Mouse (Mus musculus) embryonic facial prominence, embryonic 11.5 days (tissue): ENCODE data around the gene Sox2. TPM values are rescaled to one million over a fixed set of nuclear protein-coding genes. Genes with fewer than 3 reads are reported as not detected.
A peak's percentile ranks its signal among the peaks of the same experiment; 100 is the strongest.

ENCODE experiments used
- ATAC-seq: fragments of 200-750 bp; cut with Nextera tagmentation; replicated peaks from 2 replicates; pipeline ENCODE4 v1.8.0; 2017; ENCODE audit warnings: low read depth; ENCODE audit not compliant: insufficient number of reproducible peaks, low FRiP score, low TSS enrichment
- DNase-seq: peaks from one replicate; pipeline ENCODE4 v3.0.0-alpha.2; 2015; ENCODE audit warnings: low spot score
- H3K27ac ChIP-seq: fragments of 300-500 bp; sonication (generic); replicated peaks from 2 replicates; pipeline ENCODE4 v1.5.1; 2014; ENCODE audit warnings: mild to moderate bottlenecking, low read depth, low read length, control low read depth
- H3K27me3 ChIP-seq: fragments of 300-500 bp; sonication (generic); 2 replicates; pipeline ENCODE4 v1.6.1; 2014; ENCODE audit warnings: mild to moderate bottlenecking, low read length, moderate library complexity, mixed read lengths; ENCODE audit not compliant: control insufficient read depth, insufficient read depth
- H3K36me3 ChIP-seq: fragments of 300-500 bp; sonication (generic); replicated peaks from 2 replicates; pipeline ENCODE4 v1.6.1; 2014; ENCODE audit warnings: low read depth, mild to moderate bottlenecking, low read length, moderate library complexity, mixed read lengths; ENCODE audit not compliant: control insufficient read depth, insufficient read depth
- H3K4me1 ChIP-seq: fragments of 300-500 bp; sonication (generic); 2 replicates; pipeline ENCODE4 v1.6.1; 2014; ENCODE audit warnings: low read length, mixed read lengths; ENCODE audit not compliant: control insufficient read depth, insufficient read depth
- H3K4me2 ChIP-seq: fragments of 300-500 bp; sonication (generic); 2 replicates; pipeline ENCODE4 v1.6.1; 2014; ENCODE audit warnings: low read depth, mild to moderate bottlenecking, control low read depth, low read length, moderate library complexity
- H3K4me3 ChIP-seq: fragments of 300-500 bp; sonication (generic); 2 replicates; pipeline ENCODE4 v1.5.1; 2014; ENCODE audit warnings: low read depth, low read length, control low read depth
- H3K9ac ChIP-seq: fragments of 300-500 bp; sonication (generic); replicated peaks from 2 replicates; pipeline ENCODE4 v1.6.1; 2014; ENCODE audit warnings: mild to moderate bottlenecking, control low read depth, low read length
- H3K9me3 ChIP-seq: fragments of 300-500 bp; sonication (generic); replicated peaks from 2 replicates; pipeline ENCODE4 v1.6.1; 2016; ENCODE audit warnings: mild to moderate bottlenecking, low read length, inconsistent platforms, mixed read lengths; ENCODE audit not compliant: control insufficient read depth
- WGBS: fragments of 180-500 bp; shearing (Covaris S2); extraction: QIAGEN DNeasy Blood & Tissue Kit; methylation state at CpG from one replicate; pipeline ENCODE4 v1.1.7; 2014; 5-methylcytosine and 5-hydroxymethylcytosine counted together
- polyA plus RNA-seq: library from polyadenylated mRNA; unstranded; fragments of >200 nt; fragmentation: Nextera tagmentation; extraction: Ambion mirVana; gene quantifications from 2 replicates; pipeline ENCODE4 v1.2.1, GENCODE M21; 2014

Sox2 gene
- polyA plus RNA-seq, 1 experiment from 2014 or later = 13.2 TPM

DNA sequence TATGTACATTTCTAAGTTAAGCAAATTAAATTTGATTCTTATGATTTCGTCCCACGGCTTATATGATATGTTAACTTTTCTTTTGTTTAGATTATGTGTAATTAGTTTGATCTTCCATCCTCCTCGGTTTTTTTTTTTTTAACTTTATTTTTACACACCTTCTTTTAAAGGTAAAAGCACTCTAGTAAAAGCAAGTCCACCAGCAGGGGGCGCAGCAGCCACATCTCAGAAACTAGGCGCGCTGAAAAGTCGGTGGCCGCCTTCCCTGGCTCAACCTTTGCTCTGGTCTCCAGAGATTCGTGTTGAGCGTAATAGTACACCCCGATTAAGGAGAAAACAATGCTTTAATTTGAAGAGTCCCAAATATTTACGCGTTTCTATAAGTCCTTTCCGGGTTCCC lies 2.5 kb upstream of the Sox2 start:
- no peak overlapping the region for H3K27ac ChIP-seq
- peak; percentile 94 for DNase-seq
- H3K9me3 ChIP-seq = no peaks in the 10 kb centered on the region
- H3K4me1 ChIP-seq = peaks cover 3% of the 10 kb centered on the region
- H3K9ac ChIP-seq = no peak overlapping the region
- peaks cover 47% of the 10 kb centered on the region for H3K27me3 ChIP-seq
- no peak overlapping the region for H3K4me2 ChIP-seq
- WGBS = 0% methylated on average over 14 of the region's 14 CpGs
- no peaks in the 10 kb centered on the region for H3K36me3 ChIP-seq
- ATAC-seq = no peak
- no peak overlapping the region for H3K4me3 ChIP-seq

DNA sequence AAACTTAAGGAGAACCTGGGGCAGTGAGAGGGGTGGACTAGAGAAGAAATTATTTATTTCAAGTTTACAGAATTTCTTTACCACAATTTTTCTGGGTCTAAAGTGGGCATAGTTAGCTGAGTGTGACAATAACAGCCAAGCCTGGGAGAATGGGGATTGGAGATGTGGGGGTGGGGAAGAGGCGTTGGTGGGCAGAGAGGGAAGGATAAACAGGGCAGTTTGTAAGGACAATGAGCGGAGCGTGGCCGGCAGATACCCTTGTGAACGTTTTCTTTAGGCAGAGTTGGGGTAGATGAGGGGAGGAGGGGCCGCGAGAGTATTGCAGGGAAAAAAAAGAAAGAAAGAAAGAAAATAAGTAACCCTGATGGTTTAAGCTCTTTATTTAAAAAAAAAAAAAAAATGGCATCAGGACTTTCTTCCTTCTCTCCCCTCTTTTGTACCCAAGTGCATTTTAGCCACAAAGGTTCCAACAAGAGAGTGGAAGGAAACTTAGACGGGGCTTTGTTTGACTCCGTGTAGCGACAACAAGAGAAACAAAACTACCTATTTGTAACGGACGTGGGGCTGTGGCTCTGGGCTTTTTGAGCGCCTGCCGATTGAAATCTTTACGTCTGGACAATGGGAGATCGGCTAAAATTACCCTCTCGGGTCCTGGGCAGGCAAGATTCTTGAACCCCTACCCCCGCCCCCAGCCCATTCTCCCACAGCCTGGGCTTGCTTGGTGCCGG lies 1.9 kb upstream of the Sox2 start:
- H3K4me1 ChIP-seq = peaks cover 3% of the 10 kb centered on the region
- DNase-seq = no peak
- no peaks in the 10 kb centered on the region for H3K36me3 ChIP-seq
- no peaks in the 10 kb centered on the region for H3K9me3 ChIP-seq
- no peak for ATAC-seq
- peak overlapping the region; percentile 80 for H3K4me2 ChIP-seq
- H3K9ac ChIP-seq = peak overlapping the region; percentile 44
- H3K27ac ChIP-seq = peak overlapping the region; percentile 47; the same call in 1 of the 2 replicates
- peaks cover 45% of the 10 kb centered on the region for H3K27me3 ChIP-seq
- 1% methylated on average over 19 of the region's 19 CpGs for WGBS
- H3K4me3 ChIP-seq = peak overlapping the region; percentile 30

DNA sequence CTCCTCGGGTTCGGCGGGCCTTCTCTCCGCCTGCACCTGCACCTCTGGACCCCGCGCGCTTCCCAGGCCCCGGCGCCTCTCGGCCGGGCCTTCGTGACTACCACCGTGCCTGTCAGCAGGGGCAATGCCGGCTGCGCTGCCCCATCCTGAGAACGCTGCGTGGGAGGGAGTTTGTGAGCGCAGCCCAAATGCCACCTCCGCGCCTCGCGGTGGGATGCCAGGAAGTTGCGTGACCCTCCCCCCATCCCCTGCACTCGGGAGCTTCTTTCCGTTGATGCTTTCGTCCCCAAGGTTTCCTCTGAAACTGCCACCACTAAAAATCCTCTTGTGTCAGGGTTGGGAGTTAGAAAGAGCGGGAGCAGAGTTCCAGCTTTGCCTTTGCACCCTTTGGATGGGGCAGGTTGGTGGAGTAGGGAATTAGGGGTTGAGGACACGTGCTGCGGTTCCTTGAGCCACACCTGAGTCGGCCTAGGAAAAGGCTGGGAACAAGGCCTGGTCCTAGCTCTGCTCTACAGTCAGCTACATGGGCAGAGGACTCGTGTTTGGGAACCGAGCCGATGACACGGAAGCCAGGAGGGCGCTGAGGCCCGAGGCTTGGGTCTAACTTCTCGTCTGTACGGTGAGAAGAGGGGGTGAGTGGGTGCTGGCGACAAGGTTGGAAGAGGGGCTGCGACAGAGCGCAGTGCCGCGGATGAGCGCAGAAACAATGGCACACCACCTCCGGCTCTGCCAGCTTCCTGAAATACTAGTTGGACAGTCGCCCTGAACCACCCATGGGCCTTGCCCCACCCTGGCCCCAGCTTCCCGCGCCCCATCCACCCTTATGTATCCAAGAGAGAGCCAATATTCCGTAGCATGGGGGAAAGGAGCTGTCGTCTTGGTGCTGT lies 1.1 kb upstream of the Sox2 start:
- DNase-seq (no peak), ATAC-seq (peak; percentile 42)
- 1% methylated on average over 49 of the region's 50 CpGs for WGBS
- peak overlapping the region; percentile 44 for H3K9ac ChIP-seq
- no peaks in the 10 kb centered on the region for H3K36me3 ChIP-seq
- H3K4me1 ChIP-seq = peaks cover 3% of the 10 kb centered on the region
- peaks cover 39% of the 10 kb centered on the region for H3K27me3 ChIP-seq
- peak overlapping the region; percentile 47 for H3K27ac ChIP-seq
- H3K4me3 ChIP-seq = peak overlapping the region; percentile 30
- H3K9me3 ChIP-seq = no peaks in the 10 kb centered on the region
- peak overlapping the region; percentile 80 for H3K4me2 ChIP-seq

DNA sequence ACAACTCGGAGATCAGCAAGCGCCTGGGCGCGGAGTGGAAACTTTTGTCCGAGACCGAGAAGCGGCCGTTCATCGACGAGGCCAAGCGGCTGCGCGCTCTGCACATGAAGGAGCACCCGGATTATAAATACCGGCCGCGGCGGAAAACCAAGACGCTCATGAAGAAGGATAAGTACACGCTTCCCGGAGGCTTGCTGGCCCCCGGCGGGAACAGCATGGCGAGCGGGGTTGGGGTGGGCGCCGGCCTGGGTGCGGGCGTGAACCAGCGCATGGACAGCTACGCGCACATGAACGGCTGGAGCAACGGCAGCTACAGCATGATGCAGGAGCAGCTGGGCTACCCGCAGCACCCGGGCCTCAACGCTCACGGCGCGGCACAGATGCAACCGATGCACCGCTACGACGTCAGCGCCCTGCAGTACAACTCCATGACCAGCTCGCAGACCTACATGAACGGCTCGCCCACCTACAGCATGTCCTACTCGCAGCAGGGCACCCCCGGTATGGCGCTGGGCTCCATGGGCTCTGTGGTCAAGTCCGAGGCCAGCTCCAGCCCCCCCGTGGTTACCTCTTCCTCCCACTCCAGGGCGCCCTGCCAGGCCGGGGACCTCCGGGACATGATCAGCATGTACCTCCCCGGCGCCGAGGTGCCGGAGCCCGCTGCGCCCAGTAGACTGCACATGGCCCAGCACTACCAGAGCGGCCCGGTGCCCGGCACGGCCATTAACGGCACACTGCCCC lies 586 bp downstream of the Sox2 start:
- peaks cover 37% of the 10 kb centered on the region for H3K27me3 ChIP-seq
- H3K36me3 ChIP-seq = no peaks in the 10 kb centered on the region
- DNase-seq = peak; percentile 64
- peak overlapping the region; percentile 89 for H3K27ac ChIP-seq
- WGBS = under 1% methylated on average over 67 of the region's 67 CpGs
- peak overlapping the region; percentile 50 for H3K4me3 ChIP-seq
- peaks cover 3% of the 10 kb centered on the region for H3K4me1 ChIP-seq
- peak overlapping the region; percentile 71 for H3K9ac ChIP-seq
- ATAC-seq = peak; percentile 30; the same call in 1 of the 2 replicates
- H3K4me2 ChIP-seq = peak overlapping the region; percentile 80
- no peaks in the 10 kb centered on the region for H3K9me3 ChIP-seq

DNA sequence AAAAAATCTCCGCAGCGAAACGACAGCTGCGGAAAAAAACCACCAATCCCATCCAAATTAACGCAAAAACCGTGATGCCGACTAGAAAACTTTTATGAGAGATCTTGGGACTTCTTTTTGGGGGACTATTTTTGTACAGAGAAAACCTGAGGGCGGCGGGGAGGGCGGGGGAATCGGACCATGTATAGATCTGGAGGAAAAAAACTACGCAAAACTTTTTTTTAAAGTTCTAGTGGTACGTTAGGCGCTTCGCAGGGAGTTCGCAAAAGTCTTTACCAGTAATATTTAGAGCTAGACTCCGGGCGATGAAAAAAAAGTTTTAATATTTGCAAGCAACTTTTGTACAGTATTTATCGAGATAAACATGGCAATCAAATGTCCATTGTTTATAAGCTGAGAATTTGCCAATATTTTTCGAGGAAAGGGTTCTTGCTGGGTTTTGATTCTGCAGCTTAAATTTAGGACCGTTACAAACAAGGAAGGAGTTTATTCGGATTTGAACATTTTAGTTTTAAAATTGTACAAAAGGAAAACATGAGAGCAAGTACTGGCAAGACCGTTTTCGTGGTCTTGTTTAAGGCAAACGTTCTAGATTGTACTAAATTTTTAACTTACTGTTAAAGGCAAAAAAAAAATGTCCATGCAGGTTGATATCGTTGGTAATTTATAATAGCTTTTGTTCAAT lies 1.4 kb downstream of the Sox2 start:
- H3K9me3 ChIP-seq = no peaks in the 10 kb centered on the region
- peak overlapping the region; percentile 50 for H3K4me3 ChIP-seq
- ATAC-seq (no peak), DNase-seq (no peak)
- H3K9ac ChIP-seq = peak overlapping the region; percentile 71
- peak overlapping the region; percentile 89 for H3K27ac ChIP-seq
- peaks cover 3% of the 10 kb centered on the region for H3K4me1 ChIP-seq
- H3K27me3 ChIP-seq = peaks cover 41% of the 10 kb centered on the region
- H3K4me2 ChIP-seq = no peak overlapping the region; the same call in 1 of the 2 replicates
- WGBS = 1% methylated on average over 26 of the region's 26 CpGs
- H3K36me3 ChIP-seq = no peaks in the 10 kb centered on the region

DNA sequence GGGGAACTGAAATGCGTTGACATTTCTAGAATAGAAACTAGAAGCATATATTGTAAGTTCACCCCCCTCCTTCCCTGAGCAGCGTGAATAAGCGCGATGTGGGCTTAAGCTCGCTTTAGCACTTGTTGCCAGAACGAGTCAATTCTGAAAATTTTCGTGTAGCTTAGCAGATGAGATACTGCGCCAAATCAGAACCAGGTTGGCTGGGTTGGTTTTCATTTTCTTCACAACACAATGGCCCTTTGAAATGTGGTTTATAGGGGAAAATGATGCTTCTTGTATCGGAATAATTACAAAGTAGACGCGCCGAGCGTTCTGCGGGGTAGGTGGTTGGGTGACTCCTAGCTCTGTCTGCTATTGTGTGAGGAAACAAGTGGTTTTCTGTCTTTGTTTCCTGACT lies 2.4 kb downstream of the Sox2 start:
- Histone ChIP-seq H3K4me3 (peak overlapping the region; percentile 23), H3K36me3 (no peaks in the 10 kb centered on the region), H3K9ac (peak overlapping the region; percentile 22), H3K9me3 (no peaks in the 10 kb centered on the region), H3K4me1 (peaks cover 3% of the 10 kb centered on the region), H3K4me2 (no peak overlapping the region; the same call in 1 of the 2 replicates), H3K27ac (no peak overlapping the region), H3K27me3 (peaks cover 49% of the 10 kb centered on the region)
- WGBS = 0% methylated on average over 14 of the region's 14 CpGs
- ATAC-seq = no peak
- DNase-seq = peak; percentile 56

DNA sequence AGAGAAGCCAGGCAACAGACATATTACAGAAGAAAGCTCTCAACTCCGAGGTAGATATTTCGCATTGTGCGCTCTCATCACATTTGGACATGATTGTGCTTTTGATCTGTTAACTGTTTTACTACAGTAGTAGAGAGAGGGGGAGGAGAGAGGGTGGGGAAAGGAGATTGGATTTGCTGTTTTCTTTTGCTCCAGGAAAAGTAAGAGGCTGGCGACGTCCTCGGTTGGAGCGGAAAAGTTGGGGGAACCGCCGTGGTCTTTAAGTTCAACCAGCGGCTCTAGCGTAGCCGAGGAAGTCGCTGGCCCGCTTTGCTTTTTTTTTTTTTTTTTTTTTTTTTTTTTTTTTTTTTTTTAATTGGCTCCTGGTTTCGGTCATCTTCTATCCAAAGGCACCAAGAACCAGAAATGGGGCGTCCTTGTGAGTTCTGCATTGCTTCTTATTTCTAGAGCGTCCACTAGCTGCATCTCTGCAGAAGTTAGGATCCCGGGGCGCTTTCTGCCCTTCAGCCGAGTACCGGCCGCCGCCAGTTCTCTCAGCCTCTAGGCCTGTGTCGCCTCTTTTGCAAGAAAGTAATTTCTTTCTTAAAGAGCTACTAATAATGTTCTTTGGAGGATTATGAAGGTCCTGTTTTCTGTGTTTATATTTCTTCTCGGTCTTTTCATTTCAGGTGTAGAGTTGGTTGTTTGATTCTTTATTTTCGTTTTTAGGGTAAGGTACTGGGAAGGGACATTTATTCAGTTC lies 3.2 kb downstream of the Sox2 start:
- H3K9ac ChIP-seq = peak overlapping the region; percentile 37; the same call in 1 of the 2 replicates

More for the DNA sequence above, 3.2 kb downstream of the Sox2 start:
- ATAC-seq = no peak
- WGBS = 0% methylated on average over 26 of the region's 26 CpGs
- no peaks in the 10 kb centered on the region for H3K36me3 ChIP-seq
- H3K27me3 ChIP-seq = peaks cover 50% of the 10 kb centered on the region
- H3K27ac ChIP-seq = no peak overlapping the region
- H3K9me3 ChIP-seq = no peaks in the 10 kb centered on the region
- H3K4me1 ChIP-seq = peaks cover 3% of the 10 kb centered on the region
- H3K4me2 ChIP-seq = peak overlapping the region; percentile 5; the same call in 1 of the 2 replicates
- peak overlapping the region; percentile 23 for H3K4me3 ChIP-seq
- no peak for DNase-seq
